Mouse (Mus musculus) ES-CJ7 (cell line): ENCODE results near the gene Hhatl.

ENCODE experiments used
- DNase-seq: peaks from one replicate; pipeline ENCODE4 v3.0.0; 2011; ENCODE audit warnings: low read depth, low spot score

The Hhatl gene

GRCm38 (mm10) chr9:121791757-121792521 is at the start of gene Hhatl:
Hhatl (minus strand) TSS chr9:121792507.
- no peak for DNase-seq

- no peak for DNase-seq
Observed at GRCm38 (mm10) chr9:121839622-121839965, 47.3 kb upstream of the Hhatl start.

GRCm38 (mm10) chr9:121838829-121839621 is 46.7 kb upstream of the Hhatl start, which contains the start of gene Ccdc13:
Ccdc13 (minus strand) TSS chr9:121839461.
- DNase-seq, result peak; percentile 90

- no peak for DNase-seq
Observed at GRCm38 (mm10) chr9:121838008-121838407, 45.7 kb upstream of the Hhatl start.

- peak; percentile 46 for DNase-seq
Observed at GRCm38 (mm10) chr9:121833825-121834224, 41.5 kb upstream of the Hhatl start.

- peak; percentile 73 for DNase-seq
Observed at GRCm38 (mm10) chr9:121830956-121831293, 38.6 kb upstream of the Hhatl start.

GRCm38 (mm10) chr9:121830243-121830955 is 38.1 kb upstream of the Hhatl start:
- peak; percentile 72 for DNase-seq

GRCm38 (mm10) chr9:121829270-121829992 is 37.1 kb upstream of the Hhatl start:
- DNase-seq, result no peak

- no peak for DNase-seq
Observed at GRCm38 (mm10) chr9:121828314-121828713, 36.0 kb upstream of the Hhatl start.

GRCm38 (mm10) chr9:121826356-121826755 is 34.0 kb upstream of the Hhatl start:
- no peak for DNase-seq

GRCm38 (mm10) chr9:121823991-121824390 is 31.7 kb upstream of the Hhatl start:
- DNase-seq, result no peak

GRCm38 (mm10) chr9:121823051-121823450 is 30.7 kb upstream of the Hhatl start:
- no peak for DNase-seq

- no peak for DNase-seq
Observed at GRCm38 (mm10) chr9:121822585-121822991, 30.3 kb upstream of the Hhatl start.

GRCm38 (mm10) chr9:121820765-121821164 is 28.5 kb upstream of the Hhatl start:
- DNase-seq, result no peak

GRCm38 (mm10) chr9:121819771-121820471 is 27.6 kb upstream of the Hhatl start:
- no peak for DNase-seq

- DNase-seq, result no peak
Observed at GRCm38 (mm10) chr9:121819073-121819770, 26.9 kb upstream of the Hhatl start.

GRCm38 (mm10) chr9:121815183-121815582 is 22.9 kb upstream of the Hhatl start:
- DNase-seq, result no peak

- DNase-seq, result no peak
Observed at GRCm38 (mm10) chr9:121810081-121810821, 17.9 kb upstream of the Hhatl start.

GRCm38 (mm10) chr9:121808511-121808910 is 16.2 kb upstream of the Hhatl start:
- DNase-seq, result no peak

GRCm38 (mm10) chr9:121807947-121808346 is 15.6 kb upstream of the Hhatl start:
- DNase-seq, result no peak
